Mouse (Mus musculus): ENCODE results near the gene St3gal3.

Gene St3gal3

GRCm38 (mm10) chr4:118134485-118135365 lies at the start of gene St3gal3:
Gene St3gal3, minus strand, starts transcription at chr4:118134914.
- DNase-seq (ENCODE audit: low spot score): peak; percentile 95

- no peak for DNase-seq (ENCODE audit: low spot score)
These were observed 45.8 kb upstream of the St3gal3 start for GRCm38 (mm10) chr4:118180301-118181080.

GRCm38 (mm10) chr4:118179467-118180300 lies 45.0 kb upstream of the St3gal3 start, which contains the start of gene Kdm4a:
Gene Kdm4a, minus strand, starts transcription at chr4:118180043.
- DNase-seq (ENCODE audit: low spot score): peak; percentile 92

GRCm38 (mm10) chr4:118178952-118179466 lies 44.3 kb upstream of the St3gal3 start:
- peak; percentile 38 for DNase-seq (ENCODE audit: low spot score)

GRCm38 (mm10) chr4:118172461-118172860 lies 37.7 kb upstream of the St3gal3 start:
- DNase-seq (ENCODE audit: low spot score): no peak

- no peak for DNase-seq (ENCODE audit: low spot score)
These were observed 36.3 kb upstream of the St3gal3 start for GRCm38 (mm10) chr4:118171006-118171405.

- DNase-seq (ENCODE audit: low spot score): no peak
These were observed 27.4 kb upstream of the St3gal3 start for GRCm38 (mm10) chr4:118162123-118162522.

GRCm38 (mm10) chr4:118157666-118158065 lies 23.0 kb upstream of the St3gal3 start:
- no peak for DNase-seq (ENCODE audit: low spot score)

- no peak for DNase-seq (ENCODE audit: low spot score)
These were observed 21.8 kb upstream of the St3gal3 start for GRCm38 (mm10) chr4:118156559-118156958.

- DNase-seq (ENCODE audit: low spot score): no peak
These were observed 20.2 kb upstream of the St3gal3 start for GRCm38 (mm10) chr4:118154889-118155288.

- DNase-seq (ENCODE audit: low spot score): no peak
These were observed 17.5 kb upstream of the St3gal3 start for GRCm38 (mm10) chr4:118152020-118152785.

- DNase-seq (ENCODE audit: low spot score): no peak
These were observed 16.1 kb upstream of the St3gal3 start for GRCm38 (mm10) chr4:118150804-118151203.

- no peak for DNase-seq (ENCODE audit: low spot score)
These were observed 15.4 kb upstream of the St3gal3 start for GRCm38 (mm10) chr4:118149956-118150680.

- DNase-seq (ENCODE audit: low spot score): no peak
These were observed 14.4 kb upstream of the St3gal3 start for GRCm38 (mm10) chr4:118149055-118149576.

- no peak for DNase-seq (ENCODE audit: low spot score)
These were observed 13.6 kb upstream of the St3gal3 start for GRCm38 (mm10) chr4:118148317-118148687.

GRCm38 (mm10) chr4:118147547-118148316 lies 13.0 kb upstream of the St3gal3 start:
- no peak for DNase-seq (ENCODE audit: low spot score)

- no peak for DNase-seq (ENCODE audit: low spot score)
These were observed 12.4 kb upstream of the St3gal3 start for GRCm38 (mm10) chr4:118147090-118147489.

- no peak for DNase-seq (ENCODE audit: low spot score)
These were observed 9.6 kb upstream of the St3gal3 start for GRCm38 (mm10) chr4:118144324-118144723.

- DNase-seq (ENCODE audit: low spot score): no peak
These were observed 9.0 kb upstream of the St3gal3 start for GRCm38 (mm10) chr4:118143679-118144078.
